ENCODE assay signal across 10 mouse cellular contexts in the genomic region with DNA sequence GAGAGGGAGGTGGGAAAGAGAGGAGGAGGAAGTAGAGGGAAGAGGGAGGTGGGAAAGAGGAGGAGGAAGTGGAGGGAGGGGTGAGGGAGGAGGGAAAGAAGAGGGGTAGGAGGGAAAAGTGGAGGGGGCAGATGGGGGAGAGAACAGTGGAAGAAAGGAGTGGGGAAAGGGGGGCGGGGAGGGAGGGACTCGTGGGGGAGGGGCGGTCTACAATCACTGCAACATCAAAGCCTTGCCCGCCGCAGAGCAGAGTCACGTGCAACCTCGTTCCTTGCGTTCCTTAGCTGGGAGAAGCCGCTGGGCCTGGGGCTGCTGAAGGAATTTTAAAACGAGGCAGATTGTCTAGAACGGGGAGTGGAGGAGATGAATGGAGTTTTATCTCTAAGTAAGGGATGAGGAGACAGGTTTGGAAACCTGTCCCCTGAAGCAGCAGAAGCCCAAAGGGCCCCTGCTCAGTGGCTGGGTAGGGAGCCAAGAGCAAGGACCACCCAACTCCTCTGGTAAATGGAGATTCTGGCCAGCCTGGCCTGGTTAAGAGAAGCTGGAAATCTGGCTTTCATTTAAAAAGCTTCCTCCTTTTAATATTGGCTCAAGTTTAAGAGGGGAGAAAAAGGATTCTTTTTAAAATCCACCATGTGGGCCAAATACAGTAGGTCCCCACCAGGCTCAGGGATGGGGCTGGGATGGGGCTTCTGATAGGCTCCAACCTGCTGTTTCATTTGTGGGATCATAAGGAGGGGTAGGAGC.
DNase-seq lines count a peak whose midpoint lies in the region; ATAC-seq and TF ChIP-seq lines count a peak whose summit lies in the region.
"Had no signal": no experiment of that assay in that cellular context is flagged by ENCODE, and none has a peak within 500 bp of the region (broad histone marks: within the 10 kb centered on the region; RNA-seq: fewer than 3 reads in every experiment).

No protein-coding gene starts in this region.

- 0% methylated on average over 10 of the region's 11 CpGs for WGBS in hindbrain, embryonic 13.5 days
- WGBS in midbrain, postnatal 0 days, result 0% methylated on average over 9 of the region's 11 CpGs

- intact Hi-C loops in gastrocnemius, postnatal 14 days (cut with DNase I; ENCODE audit: low total_unique reads), result no loop called here

- peaks cover 46% of the 10 kb centered on the region for H3K27me3 ChIP-seq in hindbrain, embryonic 13.5 days
- H3K27me3 ChIP-seq in midbrain, postnatal 0 days (ENCODE audit: insufficient read depth, low read length), result no peaks in the 10 kb centered on the region; the same call in 1 of the 2 replicates

- H3K4me2 ChIP-seq in hindbrain, embryonic 13.5 days, result peak overlapping the region; percentile 23; the same call in 1 of the 2 replicates
- H3K4me2 ChIP-seq in midbrain, postnatal 0 days (ENCODE audit: low read depth, low read length, poor library complexity, severe bottlenecking), result peak overlapping the region; percentile 18; the same call in 1 of the 2 replicates

- H3K9me3 ChIP-seq in hindbrain, embryonic 13.5 days, result no peaks in the 10 kb centered on the region
- H3K9me3 ChIP-seq in midbrain, postnatal 0 days (ENCODE audit: low read length), result no peaks in the 10 kb centered on the region

- no peak for ATAC-seq in hindbrain, embryonic 13.5 days (ENCODE audit: low FRiP score)
- ATAC-seq in midbrain, postnatal 0 days (ENCODE audit: low FRiP score), result peak; percentile 51; the same call in 1 of the 2 replicates

- peaks cover 98% of the 10 kb centered on the region for H3K4me1 ChIP-seq in hindbrain, embryonic 13.5 days (replicated peaks)
- H3K4me1 ChIP-seq in midbrain, postnatal 0 days (ENCODE audit: insufficient read depth, low read length), result peaks cover 75% of the 10 kb centered on the region

- no peak for TF ChIP-seq CTCF in midbrain, postnatal 0 days (IDR thresholded peaks at IDR 0.05)

- peak; percentile 57 to 67 for DNase-seq in kidney, postnatal 4 days
- no peak for DNase-seq in kidney, postnatal 36 days
- DNase-seq in embryo, embryonic 10.5 days (ENCODE audit: low spot score), result peak; percentile 83
- DNase-seq in midbrain, postnatal 0 days (ENCODE audit: low spot score), result peak; percentile 65
- DNase-seq in right cerebral cortex, adult 18-20 months, result no peak
- DNase-seq in gastrocnemius, postnatal 14 days, result no peak
- DNase-seq in spleen, adult 18-20 months, result no peak
- DNase-seq: cerebellum, postnatal 10 days; heart, postnatal 10 days had no signal

- H3K27ac ChIP-seq in hindbrain, embryonic 13.5 days, result peak overlapping the region; percentile 87
- H3K27ac ChIP-seq in midbrain, postnatal 0 days (ENCODE audit: low read depth, low read length), result peak overlapping the region; percentile 78

- H3K4me3 ChIP-seq in hindbrain, embryonic 13.5 days, result no peak overlapping the region
- no peak overlapping the region for H3K4me3 ChIP-seq in midbrain, postnatal 0 days (ENCODE audit: low read depth, low read length)

- no peaks in the 10 kb centered on the region for H3K36me3 ChIP-seq in hindbrain, embryonic 13.5 days
- no peaks in the 10 kb centered on the region for H3K36me3 ChIP-seq in midbrain, postnatal 0 days (ENCODE audit: insufficient read depth, low read length)

- peak overlapping the region; percentile 61 for H3K9ac ChIP-seq in hindbrain, embryonic 13.5 days
- peak overlapping the region; percentile 26; the same call in 1 of the 2 replicates for H3K9ac ChIP-seq in midbrain, postnatal 0 days (replicated peaks; ENCODE audit: low read length, poor library complexity, severe bottlenecking)

Comparison
In these comparisons a context has a peak if more than half of its experiments do, and no peak if none do; other contexts are left out.
1. DNase-seq: peak in kidney, postnatal 4 days (2 of 2), embryo, embryonic 10.5 days (single experiment) and midbrain, postnatal 0 days (single experiment); none in kidney, postnatal 36 days (0 of 2), right cerebral cortex, adult 18-20 months (single experiment), gastrocnemius, postnatal 14 days (single experiment) and spleen, adult 18-20 months (0 of 2).